Mouse (Mus musculus) testis, adult 2 months (tissue): ENCODE data around the gene Hist3h2a. TPM values are rescaled to one million over a fixed set of nuclear protein-coding genes. Genes with fewer than 3 reads are reported as not detected.

Source experiments
- H3K27ac ChIP-seq: fragments of 200-500 bp; 2 replicates; pipeline ENCODE4 v1.5.1; 2012; ENCODE audit warnings: low read depth, low read length; ENCODE audit not compliant: control insufficient read depth, insufficient read depth
- H3K27me3 ChIP-seq: fragments of 200-500 bp; 2 replicates; pipeline ENCODE4 v1.6.1; 2012; ENCODE audit warnings: mild to moderate bottlenecking, low read length, moderate library complexity; ENCODE audit not compliant: control insufficient read depth, insufficient read depth
- H3K36me3 ChIP-seq: fragments of 200-500 bp; 2 replicates; pipeline ENCODE4 v1.6.1; 2012; ENCODE audit warnings: mild to moderate bottlenecking, low read length; ENCODE audit not compliant: control insufficient read depth, insufficient read depth
- H3K4me1 ChIP-seq: fragments of 200-500 bp; 2 replicates; pipeline ENCODE4 v1.6.1; 2012; ENCODE audit warnings: low read length; ENCODE audit not compliant: control insufficient read depth, insufficient read depth
- H3K4me3 ChIP-seq: fragments of 200-500 bp; 2 replicates; pipeline ENCODE4 v1.5.1; 2012; ENCODE audit warnings: low read depth, mild to moderate bottlenecking, low read length, moderate library complexity, mixed read lengths; ENCODE audit not compliant: control insufficient read depth
- CTCF ChIP-seq: fragments of 200-500 bp; IDR thresholded peaks from 2 replicates; pipeline ENCODE4 v1.5.1; 2012; ENCODE audit warnings: low read depth, mild to moderate bottlenecking, inconsistent platforms, low read length, moderate library complexity; ENCODE audit not compliant: control insufficient read depth, insufficient read depth, insufficient replicate concordance
- POLR2A ChIP-seq: fragments of 200-500 bp; IDR thresholded peaks from 2 replicates; pipeline ENCODE4 v1.6.1; 2012; ENCODE audit warnings: low read depth, mild to moderate bottlenecking, inconsistent platforms, low read length, moderate library complexity; ENCODE audit not compliant: control insufficient read depth
- polyA plus RNA-seq: library from polyadenylated mRNA; depleted of rRNA; stranded (reverse); fragments of >200 nt; gene quantifications from 2 replicates; pipeline ENCODE4 v1.2.3, GENCODE M21; 2012

The Hist3h2a gene
- polyA plus RNA-seq, 1 experiment = 6.5 TPM

DNA sequence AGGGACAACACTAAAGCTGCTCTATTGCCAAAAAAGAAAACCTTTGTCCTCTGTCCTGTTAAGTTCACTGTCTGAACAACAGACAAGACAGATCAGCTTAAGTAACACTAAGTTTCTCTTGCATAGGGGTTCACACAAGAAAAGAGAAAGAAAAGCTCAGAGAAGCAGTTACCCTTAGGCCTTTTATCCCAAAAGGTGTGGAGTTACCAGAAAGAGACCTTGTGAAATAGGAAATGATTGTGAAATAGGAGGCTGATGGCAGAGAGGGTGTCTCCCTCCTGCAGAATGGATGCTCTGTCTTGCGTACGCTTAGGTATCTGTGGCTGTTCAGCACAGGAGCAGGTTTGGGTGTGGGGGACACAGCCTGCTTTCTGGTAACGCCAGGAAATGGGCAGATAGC, 24.7 kb downstream of the Hist3h2a start:
- Histone ChIP-seq H3K4me1 (peaks cover 17% of the 10 kb centered on the region), H3K4me3 (peak overlapping the region; percentile 94), H3K27me3 (no peaks in the 10 kb centered on the region), H3K36me3 (peaks cover 3% of the 10 kb centered on the region), H3K27ac (peak overlapping the region; percentile 39)
- TF ChIP-seq CTCF (no peak), POLR2A (no peak)

DNA sequence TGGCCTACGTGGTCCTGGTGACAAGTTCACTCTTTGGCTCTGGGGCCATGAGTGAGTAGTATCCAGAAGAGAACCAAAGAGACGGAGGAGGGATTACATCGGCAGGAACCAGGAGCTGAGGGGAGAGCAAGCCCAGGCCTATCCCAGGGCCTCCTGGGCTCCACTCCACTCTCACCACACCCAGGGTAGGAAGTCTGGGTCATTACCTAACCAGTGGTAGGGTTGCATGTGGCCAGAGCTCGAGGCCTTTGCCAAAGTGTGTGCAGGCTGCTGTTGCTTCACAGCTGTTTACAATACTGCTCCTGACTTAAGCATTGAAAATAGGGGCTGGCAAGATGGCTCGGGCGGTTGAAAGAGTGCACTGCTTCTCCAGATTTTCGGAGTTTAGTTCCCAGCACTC, 25.2 kb downstream of the Hist3h2a start:
- peak overlapping the region; percentile 39 for H3K27ac ChIP-seq
- TF ChIP-seq CTCF (no peak), POLR2A (no peak)
- H3K4me1 ChIP-seq = peaks cover 17% of the 10 kb centered on the region
- peaks cover 4% of the 10 kb centered on the region for H3K36me3 ChIP-seq
- peak overlapping the region; percentile 94 for H3K4me3 ChIP-seq
- no peaks in the 10 kb centered on the region for H3K27me3 ChIP-seq

DNA sequence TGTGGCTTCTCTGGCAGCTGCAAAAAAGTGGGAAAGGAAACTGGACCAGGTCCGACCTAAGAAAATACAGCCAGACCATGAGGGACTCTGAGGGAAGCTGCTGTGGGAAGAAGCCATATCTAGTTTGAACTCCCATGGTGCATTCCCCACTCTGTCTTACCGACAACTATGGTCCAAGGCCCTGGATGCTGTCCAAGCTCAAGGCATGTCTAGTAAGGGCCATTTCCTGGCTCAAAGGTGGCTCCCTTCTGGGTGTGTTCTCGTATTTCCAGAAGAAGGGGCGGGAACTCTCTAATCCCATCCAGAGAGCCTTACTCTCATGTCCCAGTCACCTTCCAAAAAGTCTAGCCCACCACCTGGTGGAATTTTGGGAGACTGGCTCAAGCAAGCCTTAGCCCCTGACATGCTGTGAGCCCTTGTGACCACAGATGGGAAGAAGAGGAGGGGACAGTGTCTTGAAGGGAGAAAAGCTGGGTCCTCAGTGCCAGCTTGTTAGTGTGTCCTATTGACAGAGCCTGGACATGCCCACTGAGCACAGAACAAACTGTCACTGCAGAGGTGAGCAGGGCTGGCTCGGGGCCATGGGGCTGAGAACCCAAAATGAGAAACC, 26.0 kb downstream of the Hist3h2a start:
- peaks cover 7% of the 10 kb centered on the region for H3K36me3 ChIP-seq
- peaks cover 17% of the 10 kb centered on the region for H3K4me1 ChIP-seq
- no peak overlapping the region; the same call in 1 of the 2 replicates for H3K4me3 ChIP-seq
- H3K27me3 ChIP-seq = no peaks in the 10 kb centered on the region
- no peak overlapping the region for H3K27ac ChIP-seq
- TF ChIP-seq POLR2A = no peak
- TF ChIP-seq CTCF = no peak

DNA sequence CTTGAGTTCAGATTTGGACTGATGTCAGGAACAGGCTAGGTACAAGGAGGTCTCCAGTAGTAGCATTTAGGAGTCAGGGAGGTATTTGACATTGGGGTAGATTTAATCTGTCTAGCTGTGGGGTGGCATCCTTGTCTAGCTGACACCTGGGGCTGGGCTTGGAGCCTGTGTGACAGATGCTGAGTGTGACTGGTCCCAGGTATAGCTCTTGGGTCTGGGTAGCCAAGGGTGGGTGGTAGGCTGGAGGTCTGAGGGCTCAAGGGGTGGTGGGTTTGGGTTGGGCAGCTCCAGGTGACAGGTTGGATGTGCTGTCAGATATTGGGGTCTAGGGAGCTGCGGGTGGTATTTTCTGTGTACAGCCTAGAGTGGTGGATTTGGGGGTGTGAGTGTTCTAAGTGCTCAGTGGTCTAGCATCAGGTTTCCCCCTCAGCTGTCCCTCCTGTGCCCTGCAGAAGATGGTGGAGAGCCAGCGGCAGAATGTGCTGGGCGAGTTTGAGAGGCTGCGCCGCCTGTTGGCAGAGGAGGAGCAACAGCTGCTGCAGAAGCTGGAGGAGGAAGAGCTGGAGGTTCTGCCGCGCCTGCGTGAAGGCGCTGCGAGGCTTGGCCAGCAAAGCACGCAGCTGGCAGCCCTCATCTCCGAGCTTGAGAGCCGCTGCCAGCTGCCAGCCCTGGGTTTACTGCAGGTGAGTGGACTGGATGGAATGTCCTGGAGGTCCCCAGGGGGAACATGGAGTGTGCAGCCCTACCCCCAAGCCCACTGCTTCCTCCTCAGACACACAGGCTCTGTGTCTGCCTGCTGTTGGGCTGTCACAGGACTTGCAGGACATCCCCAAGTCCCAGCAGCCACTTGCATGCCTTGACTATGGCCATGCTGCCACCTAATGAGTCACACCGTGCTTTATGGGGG, 27.3 kb downstream of the Hist3h2a start:
- TF ChIP-seq CTCF = peak; percentile 34; the same call in 1 of the 2 replicates
- TF ChIP-seq POLR2A = no peak
- peaks cover 17% of the 10 kb centered on the region for H3K4me1 ChIP-seq
- H3K27ac ChIP-seq = no peak overlapping the region
- H3K4me3 ChIP-seq = no peak overlapping the region
- H3K36me3 ChIP-seq = peaks cover 8% of the 10 kb centered on the region
- H3K27me3 ChIP-seq = no peaks in the 10 kb centered on the region

DNA sequence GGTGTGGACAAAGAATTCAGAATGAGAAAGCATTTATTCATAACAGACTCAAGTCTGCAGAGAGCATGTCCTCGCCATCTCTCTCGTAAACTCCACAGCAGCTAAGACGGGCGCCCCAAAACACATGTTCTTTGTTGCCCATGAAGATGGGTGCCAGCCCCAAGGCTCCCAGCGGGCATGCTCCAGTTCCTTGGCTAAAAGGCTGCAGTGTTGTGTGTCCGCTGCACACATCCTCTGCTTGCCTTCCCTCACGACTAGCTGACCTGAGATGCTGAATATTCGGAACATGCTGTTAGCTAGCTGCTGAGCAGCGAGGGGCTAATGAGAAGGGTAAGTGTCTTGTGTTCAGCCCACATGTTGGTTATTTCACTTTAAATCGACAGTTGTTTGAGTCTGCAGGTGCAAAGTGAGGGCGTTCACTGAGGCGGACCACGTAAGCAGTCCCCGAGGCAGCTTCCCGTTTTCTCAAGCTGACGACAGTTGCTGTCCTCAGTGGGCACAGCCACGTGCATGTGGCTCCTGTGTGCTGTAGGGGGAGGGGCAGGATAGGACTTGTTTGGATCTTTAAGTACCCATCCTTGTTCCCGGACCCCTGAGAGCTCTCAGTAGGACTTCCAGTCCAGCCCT, 28.1 kb downstream of the Hist3h2a start:
- H3K27ac ChIP-seq = no peak overlapping the region
- no peaks in the 10 kb centered on the region for H3K27me3 ChIP-seq
- no peak for TF ChIP-seq POLR2A
- no peak for TF ChIP-seq CTCF
- H3K4me1 ChIP-seq = peaks cover 11% of the 10 kb centered on the region
- H3K4me3 ChIP-seq = no peak overlapping the region
- H3K36me3 ChIP-seq = peaks cover 9% of the 10 kb centered on the region

DNA sequence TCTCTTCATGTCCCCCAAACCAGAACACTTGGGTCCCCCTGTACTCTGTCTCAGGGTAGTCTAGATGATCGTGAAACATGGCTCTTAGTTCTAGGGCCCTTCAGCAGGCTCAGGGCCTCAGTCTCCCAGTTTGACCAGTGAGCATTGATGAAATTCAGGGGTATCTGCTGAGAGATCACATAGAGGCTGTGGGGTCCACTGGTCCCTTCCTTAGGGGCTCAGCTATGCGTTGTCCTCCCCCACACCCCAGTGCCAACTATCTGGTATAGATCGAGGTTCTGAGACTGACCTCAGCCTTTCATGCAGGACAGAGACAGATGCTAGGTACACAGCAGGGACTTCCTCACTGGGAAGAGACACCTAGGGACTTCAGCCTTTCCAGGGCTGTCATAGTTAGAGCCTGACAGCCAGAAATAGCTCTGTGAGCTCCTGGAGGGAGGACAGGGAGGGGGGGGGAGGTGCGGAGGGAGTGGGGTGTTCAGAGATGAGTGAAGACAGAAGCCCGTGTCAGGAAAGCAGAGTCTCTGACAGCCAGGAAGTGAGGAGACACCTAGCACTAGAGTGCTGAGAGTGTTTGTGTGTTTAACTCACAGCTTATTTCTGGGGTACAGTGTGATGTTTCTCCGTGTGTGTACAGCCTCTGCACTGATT, 29.3 kb downstream of the Hist3h2a start:
- no peak overlapping the region for H3K4me3 ChIP-seq
- H3K36me3 ChIP-seq = peaks cover 9% of the 10 kb centered on the region
- no peak overlapping the region for H3K27ac ChIP-seq
- no peaks in the 10 kb centered on the region for H3K27me3 ChIP-seq
- no peak for TF ChIP-seq POLR2A
- no peak for TF ChIP-seq CTCF
- peaks cover 11% of the 10 kb centered on the region for H3K4me1 ChIP-seq
